Mouse (Mus musculus) left cerebral cortex, adult 18-20 months (tissue): ENCODE data around the gene Ehf. TPM values are rescaled to one million over a fixed set of nuclear protein-coding genes. Genes with fewer than 3 reads are reported as not detected.

ENCODE experiments used
- DNase-seq, 2 experiments: peaks; one replicate each; pipeline ENCODE4 v3.0.0; 2021 to 2022; ENCODE audit warnings: low spot score in 2 of 2, mixed read lengths in 1 of 2
- total RNA-seq, 2 experiments: library from RNA; stranded (reverse); gene quantifications; 2 replicates each; pipeline ENCODE4 v1.2.3; 2021

Gene Ehf
- total RNA-seq, 2 experiments from 2014 or later = 0.07 TPM; not detected in 1

DNA sequence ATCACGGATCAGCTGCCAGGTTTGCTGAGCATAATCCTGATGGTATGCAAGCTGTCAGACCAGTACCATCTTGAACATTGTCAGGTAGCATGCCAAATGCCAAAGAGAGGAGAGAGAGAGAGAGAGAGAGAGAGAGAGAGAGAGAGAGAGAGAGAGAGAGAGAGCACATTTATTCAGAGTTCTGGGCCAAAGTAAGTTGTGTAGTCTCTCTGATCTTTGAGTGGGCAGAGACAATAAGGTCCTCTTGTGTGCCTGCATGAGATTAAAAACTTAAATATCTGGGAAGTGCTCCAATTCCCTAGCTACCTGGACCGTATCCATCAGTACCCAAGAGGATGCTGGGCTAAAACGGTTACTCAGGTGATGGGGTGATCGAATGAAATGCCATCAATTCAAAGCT, 87.3 kb downstream of the Ehf start:
- no peak for DNase-seq

DNA sequence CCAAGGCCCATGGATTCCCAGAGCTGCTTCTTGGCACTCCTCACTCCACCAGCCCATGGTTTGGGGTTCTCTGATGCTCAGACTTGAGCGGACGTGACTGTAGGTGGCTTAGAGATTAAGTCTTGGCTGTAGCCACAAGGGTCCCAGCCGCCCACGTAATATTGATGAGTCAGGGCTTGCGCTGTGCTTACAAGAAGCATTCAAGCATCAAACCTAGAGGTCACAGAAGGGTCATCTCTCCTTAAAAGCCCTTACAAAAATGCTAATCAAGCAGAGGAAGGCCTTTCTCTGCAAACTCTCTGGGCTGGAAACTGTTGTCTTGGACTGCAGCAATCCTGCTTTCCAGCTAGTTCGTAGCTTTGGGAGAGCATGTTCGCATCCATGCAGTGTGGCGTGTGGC, 88.2 kb downstream of the Ehf start:
- DNase-seq = no peak

DNA sequence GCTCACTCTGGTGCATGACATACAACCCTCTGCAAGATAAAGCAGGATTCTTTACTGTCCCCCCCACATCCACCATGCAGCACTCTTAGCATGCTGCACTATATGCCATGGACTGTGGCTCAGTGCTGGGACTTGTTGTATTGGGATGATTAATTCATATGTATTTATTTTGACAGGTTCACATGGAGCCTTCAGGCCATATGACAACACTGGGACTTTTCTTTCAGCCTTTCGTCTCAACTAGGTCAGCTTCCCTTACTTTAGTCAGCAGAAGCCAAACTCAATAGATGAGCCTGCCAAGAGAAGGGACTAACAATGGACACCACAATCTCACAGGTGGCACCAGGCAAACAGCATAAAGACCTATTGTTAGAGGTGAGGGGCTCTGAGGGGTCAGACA, 89.5 kb downstream of the Ehf start:
- DNase-seq = no peak

Other genes with a start within 250 kb of the Ehf start
- gene Pdhx, start 229.8 kb downstream of the Ehf start, total RNA-seq = 10 to 100 TPM; 52.9 to 54.1 TPM
- gene Apip, start 229.6 kb downstream of the Ehf start, total RNA-seq = 10 to 100 TPM; 19.1 to 19.5 TPM
- under 1 TPM; 0.94 to 0.95 TPM for gene Elf5, start 108.4 kb upstream of the Ehf start, total RNA-seq
- gene Cat, start 181.9 kb upstream of the Ehf start, total RNA-seq = 10 to 100 TPM; 38.3 to 38.4 TPM